Mouse (Mus musculus) spleen, adult 12 weeks (tissue): ENCODE results near the gene Dgkg.
A peak's percentile ranks its signal among the peaks of the same experiment; 100 is the strongest.

Experiments
- DNase-seq: peaks from one replicate; pipeline ENCODE4 v3.0.0; 2022; ENCODE audit warnings: low spot score

The Dgkg gene

GRCm38 (mm10) chr16:22596394-22596793 lies 60.6 kb downstream of the Dgkg start:
- DNase-seq: no peak

- DNase-seq: no peak
These were observed 63.1 kb downstream of the Dgkg start for GRCm38 (mm10) chr16:22593907-22594306.

- no peak for DNase-seq
These were observed 67.4 kb downstream of the Dgkg start for GRCm38 (mm10) chr16:22589619-22590018.

- no peak for DNase-seq
These were observed 70.7 kb downstream of the Dgkg start for GRCm38 (mm10) chr16:22586151-22586836.

GRCm38 (mm10) chr16:22585523-22585922 lies 71.5 kb downstream of the Dgkg start:
- no peak for DNase-seq

GRCm38 (mm10) chr16:22583401-22583800 lies 73.6 kb downstream of the Dgkg start:
- no peak for DNase-seq

GRCm38 (mm10) chr16:22582173-22582929 lies 74.7 kb downstream of the Dgkg start:
- DNase-seq: no peak

- no peak for DNase-seq
These were observed 76.9 kb downstream of the Dgkg start for GRCm38 (mm10) chr16:22580103-22580502.

GRCm38 (mm10) chr16:22578883-22579282 lies 78.1 kb downstream of the Dgkg start:
- DNase-seq: no peak

- DNase-seq: no peak
These were observed 79.4 kb downstream of the Dgkg start for GRCm38 (mm10) chr16:22577656-22578055.

GRCm38 (mm10) chr16:22574164-22574563 lies 82.9 kb downstream of the Dgkg start:
- no peak for DNase-seq

- DNase-seq: no peak
These were observed 84.2 kb downstream of the Dgkg start for GRCm38 (mm10) chr16:22572641-22573341.

- no peak for DNase-seq
These were observed 92.1 kb downstream of the Dgkg start for GRCm38 (mm10) chr16:22564907-22565272.

- DNase-seq: no peak
These were observed 92.6 kb downstream of the Dgkg start for GRCm38 (mm10) chr16:22564259-22564906.

- DNase-seq: no peak
These were observed 93.4 kb downstream of the Dgkg start for GRCm38 (mm10) chr16:22563594-22563993.

- no peak for DNase-seq
These were observed 102.0 kb downstream of the Dgkg start for GRCm38 (mm10) chr16:22554996-22555395.

- no peak for DNase-seq
These were observed 104.7 kb downstream of the Dgkg start for GRCm38 (mm10) chr16:22552351-22552750.

- DNase-seq: no peak
These were observed 105.6 kb downstream of the Dgkg start for GRCm38 (mm10) chr16:22551231-22552000.

GRCm38 (mm10) chr16:22549346-22549745 lies 107.7 kb downstream of the Dgkg start:
- DNase-seq: no peak

- DNase-seq: peak; percentile 47
These were observed 108.6 kb downstream of the Dgkg start for GRCm38 (mm10) chr16:22548167-22549080.

GRCm38 (mm10) chr16:22547741-22548140 lies 109.3 kb downstream of the Dgkg start:
- DNase-seq: no peak
